Mouse (Mus musculus): ENCODE measurements around the gene Atxn7l3b. TPM values are rescaled to one million over a fixed set of nuclear protein-coding genes. Genes with fewer than 3 reads are reported as not detected.

Atxn7l3b gene
- polyA plus RNA-seq, 1 experiment from 2014 or later = 168 TPM

GRCm38 (mm10) chr10:112882789-112883687 is 45.8 kb downstream of the Atxn7l3b start:
- Histone ChIP-seq H3K9me3 (replicated peaks; ENCODE audit: control insufficient read depth, low read length) (no peaks in the 10 kb centered on the region), H3K27ac (ENCODE audit: low read length) (peak overlapping the region; percentile 42; the same call in 1 of the 2 replicates), H3K4me3 (replicated peaks; ENCODE audit: low read length) (no peak overlapping the region), H3K4me2 (ENCODE audit: low read depth, low read length) (no peak overlapping the region), H3K4me1 (ENCODE audit: control insufficient read depth, insufficient read depth, low read length) (peaks cover 5% of the 10 kb centered on the region; the same call in 1 of the 2 replicates), H3K9ac (ENCODE audit: low read length) (no peak overlapping the region), H3K36me3 (ENCODE audit: control insufficient read depth, insufficient read depth, low read length) (no peaks in the 10 kb centered on the region), H3K27me3 (ENCODE audit: control insufficient read depth, insufficient read depth, low read length) (no peaks in the 10 kb centered on the region)
- 17% methylated on average over 6 of the region's 6 CpGs for WGBS
- ATAC-seq (ENCODE audit: insufficient read depth, low FRiP score) = peak; percentile 37; the same call in 1 of the 2 replicates

- Histone ChIP-seq H3K4me2 (ENCODE audit: low read depth, low read length) (no peak overlapping the region), H3K36me3 (ENCODE audit: control insufficient read depth, insufficient read depth, low read length) (no peaks in the 10 kb centered on the region), H3K4me3 (replicated peaks; ENCODE audit: low read length) (no peak overlapping the region), H3K27me3 (ENCODE audit: control insufficient read depth, insufficient read depth, low read length) (no peaks in the 10 kb centered on the region), H3K27ac (ENCODE audit: low read length) (no peak overlapping the region), H3K4me1 (ENCODE audit: control insufficient read depth, insufficient read depth, low read length) (peaks cover 5% of the 10 kb centered on the region; the same call in 1 of the 2 replicates), H3K9ac (ENCODE audit: low read length) (no peak overlapping the region), H3K9me3 (replicated peaks; ENCODE audit: control insufficient read depth, low read length) (no peaks in the 10 kb centered on the region)
- 81% methylated on average over 3 of the region's 3 CpGs for WGBS
- ATAC-seq (ENCODE audit: insufficient read depth, low FRiP score) = no peak
These were observed 46.7 kb downstream of the Atxn7l3b start for GRCm38 (mm10) chr10:112882149-112882548.

DNA sequence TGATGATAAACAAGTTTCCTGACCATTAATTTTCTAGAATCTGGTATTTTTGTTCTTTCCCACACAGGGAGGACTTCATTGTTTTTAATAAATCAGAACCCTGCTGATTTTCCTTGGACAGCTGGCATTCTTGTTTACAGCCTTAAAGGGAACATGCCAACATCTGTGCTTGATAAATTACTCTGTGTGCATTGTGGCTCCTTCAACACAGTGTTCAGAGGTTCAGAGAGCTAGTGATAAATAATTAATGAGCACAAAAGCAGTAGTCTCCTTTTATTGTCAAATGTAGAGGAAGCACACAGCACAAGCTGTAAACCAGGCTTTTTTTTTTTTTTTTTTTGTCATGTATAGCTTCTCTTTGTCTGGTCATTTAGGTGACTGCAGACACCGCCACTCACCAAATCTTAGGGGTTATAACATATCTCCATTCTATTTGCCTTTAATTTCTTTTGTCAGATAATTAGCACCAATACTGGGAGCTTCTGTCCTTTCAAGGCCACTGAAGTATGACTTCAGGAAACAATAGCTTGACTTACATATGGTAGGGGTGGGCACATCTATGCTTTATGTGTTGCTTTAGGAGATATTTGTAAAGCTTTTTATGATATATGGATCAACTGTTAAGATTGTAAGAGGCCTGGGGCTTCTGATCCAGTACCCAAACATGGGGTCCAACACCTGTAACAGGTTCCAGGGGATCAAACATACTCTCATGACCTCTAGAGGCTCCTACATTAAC is 52.0 kb downstream of the Atxn7l3b start:
- H3K36me3 ChIP-seq (ENCODE audit: control insufficient read depth, insufficient read depth, low read length) = no peaks in the 10 kb centered on the region
- 74% methylated on average over 1 of the region's 1 CpGs for WGBS
- H3K27ac ChIP-seq (ENCODE audit: low read length) = no peak overlapping the region
- no peaks in the 10 kb centered on the region for H3K27me3 ChIP-seq (ENCODE audit: control insufficient read depth, insufficient read depth, low read length)
- H3K4me1 ChIP-seq (ENCODE audit: control insufficient read depth, insufficient read depth, low read length) = no peaks in the 10 kb centered on the region
- no peak overlapping the region for H3K4me3 ChIP-seq (replicated peaks; ENCODE audit: low read length)
- ATAC-seq (ENCODE audit: insufficient read depth, low FRiP score) = no peak
- no peak overlapping the region for H3K4me2 ChIP-seq (ENCODE audit: low read depth, low read length)
- no peak overlapping the region for H3K9ac ChIP-seq (ENCODE audit: low read length)
- no peaks in the 10 kb centered on the region for H3K9me3 ChIP-seq (replicated peaks; ENCODE audit: control insufficient read depth, low read length)
